Mouse (Mus musculus): ENCODE data around the gene Sfxn3.

DNA sequence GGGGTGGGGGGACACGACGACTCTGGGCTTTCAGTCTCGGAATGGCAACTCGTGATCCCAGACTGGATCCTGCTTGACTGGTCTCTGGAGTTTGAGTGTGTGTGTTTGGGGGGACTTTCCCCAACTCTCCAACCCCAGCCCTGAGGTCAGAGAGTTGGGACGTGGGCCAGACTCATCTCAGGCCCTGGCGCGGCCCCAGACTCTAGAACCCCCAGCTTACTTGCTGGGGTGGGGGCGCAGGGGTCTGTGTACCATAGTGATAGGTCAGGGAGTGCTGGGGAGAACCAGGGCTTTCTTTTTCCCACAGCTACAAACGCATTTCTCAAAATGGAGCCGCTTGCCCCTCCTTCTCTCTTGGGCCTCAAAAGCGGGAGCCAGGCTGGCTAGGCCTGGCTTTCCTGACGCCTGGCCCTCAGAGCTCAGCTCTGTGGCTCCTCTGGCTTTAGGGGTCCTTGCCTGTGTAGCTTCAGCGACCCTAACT lies 28.9 kb upstream of the Sfxn3 start:
- TF ChIP-seq TCF12 (IDR thresholded peaks at IDR 0.05; ENCODE audit: insufficient read depth, poor library complexity, severe bottlenecking) (no peak), POLR2A (IDR thresholded peaks at IDR 0.05; ENCODE audit: insufficient read length, low read depth) (no peak), MYOD1 (IDR thresholded peaks at IDR 0.05; ENCODE audit: control insufficient read depth in 1 of 3, insufficient read length in 2 of 3, low read depth in 2 of 3) (no peak)
